Mouse (Mus musculus) liver, postnatal 0 days (tissue): Measurements from ENCODE around the gene Zfp950. TPM values are rescaled to one million over a fixed set of nuclear protein-coding genes. Genes with fewer than 3 reads are reported as not detected.

Experiments used
- ATAC-seq: fragments of 200-750 bp; cut with Nextera tagmentation; 2 replicates; pipeline ENCODE4 v1.8.0; 2017; ENCODE audit warnings: mild to moderate bottlenecking, moderate library complexity
- DNase-seq: peaks from one replicate; pipeline ENCODE4 v3.0.0-alpha.2; 2016
- H3K27ac ChIP-seq: fragments of 300-500 bp; sonication (generic); 2 replicates; pipeline ENCODE4 v1.5.1; 2014; ENCODE audit warnings: antibody characterized with exemption, moderate library complexity, mild to moderate bottlenecking, low read depth
- H3K27me3 ChIP-seq: fragments of 300-500 bp; sonication (generic); 2 replicates; pipeline ENCODE4 v1.6.1; 2014; ENCODE audit warnings: low read length, control low read depth, mixed read lengths; ENCODE audit not compliant: insufficient read depth
- H3K36me3 ChIP-seq: fragments of 300-500 bp; sonication (generic); replicated peaks from 2 replicates; pipeline ENCODE4 v1.6.1; 2014; ENCODE audit warnings: mild to moderate bottlenecking, control low read depth, low read length, moderate library complexity, mixed read lengths; ENCODE audit not compliant: insufficient read depth
- H3K4me1 ChIP-seq: fragments of 300-500 bp; sonication (generic); 2 replicates; pipeline ENCODE4 v1.6.1; 2014; ENCODE audit warnings: antibody characterized with exemption, mild to moderate bottlenecking, control low read depth; ENCODE audit not compliant: insufficient read depth
- H3K4me2 ChIP-seq: fragments of 300-500 bp; sonication (generic); 2 replicates; pipeline ENCODE4 v1.6.1; 2014; ENCODE audit warnings: low read depth, mild to moderate bottlenecking, low read length, moderate library complexity, mixed read lengths
- H3K4me3 ChIP-seq: fragments of 300-500 bp; sonication (generic); 2 replicates; pipeline ENCODE4 v1.5.1; 2014; ENCODE audit warnings: low read depth, low read length
- H3K9ac ChIP-seq: fragments of 300-500 bp; sonication (generic); replicated peaks from 2 replicates; pipeline ENCODE4 v1.6.1; 2014; ENCODE audit warnings: mild to moderate bottlenecking, moderate library complexity
- H3K9me3 ChIP-seq: fragments of 300-500 bp; sonication (generic); 2 replicates; pipeline ENCODE4 v1.6.1; 2016; ENCODE audit warnings: mild to moderate bottlenecking, control low read depth, low read length, mixed read lengths
- CTCF ChIP-seq: sonication (generic); IDR thresholded peaks from 2 replicates; pipeline ENCODE4 v1.5.1; 2016; ENCODE audit warnings: antibody characterized with exemption, low read depth
- EP300 ChIP-seq: IDR thresholded peaks from 2 replicates; pipeline ENCODE4 v1.6.1; 2016; ENCODE audit warnings: antibody characterized with exemption, low read depth, mild to moderate bottlenecking
- WGBS: fragments of 180-500 bp; shearing (Covaris S2); extraction: QIAGEN DNeasy Blood & Tissue Kit; methylation state at CpG from one replicate; pipeline ENCODE4 v1.1.7; 2014; ENCODE audit not compliant: insufficient replicate concordance; 5-methylcytosine and 5-hydroxymethylcytosine counted together
- polyA plus RNA-seq: library from polyadenylated mRNA; unstranded; fragments of >200 nt; fragmentation: Nextera tagmentation; extraction: Ambion mirVana; gene quantifications from 2 replicates; pipeline ENCODE4 v1.2.1, GENCODE M21; 2015

Gene Zfp950
- polyA plus RNA-seq, 1 experiment from 2014 or later: 10.8 TPM

GRCm38 (mm10) chr19:61065011-61065410, 75.6 kb downstream of the Zfp950 start:
- H3K27me3 ChIP-seq: no peaks in the 10 kb centered on the region
- no peaks in the 10 kb centered on the region for H3K9me3 ChIP-seq
- H3K4me2 ChIP-seq: no peak overlapping the region
- H3K36me3 ChIP-seq: no peaks in the 10 kb centered on the region
- TF ChIP-seq CTCF: peak; percentile 30; the same call in 1 of the 2 replicates
- no peak for TF ChIP-seq EP300
- no peak for ATAC-seq
- H3K4me3 ChIP-seq: no peak overlapping the region
- WGBS: 67% methylated on average over 1 of the region's 1 CpGs
- H3K27ac ChIP-seq: no peak overlapping the region
- no peaks in the 10 kb centered on the region; the same call in 1 of the 2 replicates for H3K4me1 ChIP-seq
- H3K9ac ChIP-seq: no peak overlapping the region
- DNase-seq: no peak

DNA sequence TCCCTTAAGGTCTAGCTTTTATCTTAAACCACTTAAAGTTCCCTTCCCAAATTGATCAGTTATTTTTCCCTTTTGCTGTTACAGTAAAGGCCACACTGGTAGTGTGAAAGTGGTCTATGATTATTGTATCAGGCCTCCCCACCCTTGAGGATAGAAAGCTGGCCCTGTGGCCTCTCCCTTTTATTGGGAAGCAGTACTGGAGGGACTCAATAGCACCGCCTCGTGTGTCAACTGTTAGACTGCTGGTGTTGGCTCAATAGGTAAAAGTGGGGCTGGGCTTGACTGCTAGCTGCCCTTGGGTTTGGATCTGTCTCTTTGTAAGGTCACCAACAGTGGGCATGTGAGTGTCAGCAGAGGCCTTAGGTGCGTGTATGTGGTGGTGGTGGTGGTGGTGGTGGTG, 76.3 kb downstream of the Zfp950 start:
- WGBS: 80% methylated on average over 3 of the region's 3 CpGs
- no peak for DNase-seq
- no peak overlapping the region for H3K9ac ChIP-seq

GRCm38 (mm10) chr19:61057581-61057980, 83.1 kb downstream of the Zfp950 start:
- Histone ChIP-seq H3K4me3 (no peak overlapping the region), H3K9me3 (no peaks in the 10 kb centered on the region), H3K36me3 (no peaks in the 10 kb centered on the region), H3K27me3 (no peaks in the 10 kb centered on the region), H3K27ac (peak overlapping the region; percentile 12; the same call in 1 of the 2 replicates), H3K9ac (no peak overlapping the region), H3K4me1 (peaks cover 6% of the 10 kb centered on the region; the same call in 1 of the 2 replicates), H3K4me2 (no peak overlapping the region)
- TF ChIP-seq EP300 (no peak), CTCF (no peak)
- WGBS: 53% methylated on average over 3 of the region's 3 CpGs
- ATAC-seq (peak; percentile 54), DNase-seq (peak; percentile 22)

More for the DNA sequence above, 76.3 kb downstream of the Zfp950 start:
- H3K9me3 ChIP-seq: no peaks in the 10 kb centered on the region
- no peaks in the 10 kb centered on the region for H3K36me3 ChIP-seq
- no peaks in the 10 kb centered on the region; the same call in 1 of the 2 replicates for H3K4me1 ChIP-seq
- no peak for ATAC-seq
- H3K4me3 ChIP-seq: no peak overlapping the region
- H3K27ac ChIP-seq: no peak overlapping the region
- no peak for TF ChIP-seq CTCF
- TF ChIP-seq EP300: no peak
- no peak overlapping the region for H3K4me2 ChIP-seq
- no peaks in the 10 kb centered on the region for H3K27me3 ChIP-seq

DNA sequence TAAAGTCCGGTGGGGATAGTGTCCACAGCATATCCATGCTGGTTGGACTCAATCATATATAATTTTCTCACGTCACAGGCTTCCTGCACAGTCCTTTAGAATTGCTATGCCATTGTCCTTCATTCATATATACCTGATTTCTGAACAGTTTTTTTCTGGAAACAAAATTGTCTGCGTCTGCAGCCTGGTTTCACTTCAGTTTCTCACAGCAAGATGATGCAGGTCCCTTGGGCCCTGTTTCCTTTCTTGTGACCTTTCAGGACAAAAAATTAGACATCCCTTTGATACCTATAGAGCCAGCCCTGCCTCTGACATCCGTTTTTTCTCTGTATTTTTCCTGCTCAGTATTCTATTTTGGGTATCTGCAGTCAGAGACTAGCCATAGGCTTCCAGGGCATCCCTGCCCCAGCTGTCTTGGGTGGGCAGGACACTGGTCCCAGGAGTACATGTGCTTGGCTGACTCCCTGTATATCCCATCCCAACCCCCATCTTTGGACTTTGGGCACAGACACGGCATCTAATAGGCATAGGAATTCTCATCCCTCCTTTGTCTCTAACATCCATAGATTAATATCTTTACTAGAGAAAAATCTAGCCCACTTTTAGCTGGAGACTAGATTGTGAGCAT, 83.7 kb downstream of the Zfp950 start:
- ATAC-seq (no peak), DNase-seq (no peak)
- no peak overlapping the region for H3K9ac ChIP-seq
- 50% methylated on average over 5 of the region's 5 CpGs for WGBS
- H3K9me3 ChIP-seq: no peaks in the 10 kb centered on the region
- no peak overlapping the region for H3K4me2 ChIP-seq
- TF ChIP-seq CTCF (no peak), EP300 (no peak)
- H3K36me3 ChIP-seq: no peaks in the 10 kb centered on the region
- H3K27me3 ChIP-seq: no peaks in the 10 kb centered on the region
- 0 out of 2 replicates have a peak overlapping the region, but pooled peaks have one; percentile 12 for H3K27ac ChIP-seq
- H3K4me1 ChIP-seq: peaks cover 6% of the 10 kb centered on the region; the same call in 1 of the 2 replicates
- H3K4me3 ChIP-seq: no peak overlapping the region

DNA sequence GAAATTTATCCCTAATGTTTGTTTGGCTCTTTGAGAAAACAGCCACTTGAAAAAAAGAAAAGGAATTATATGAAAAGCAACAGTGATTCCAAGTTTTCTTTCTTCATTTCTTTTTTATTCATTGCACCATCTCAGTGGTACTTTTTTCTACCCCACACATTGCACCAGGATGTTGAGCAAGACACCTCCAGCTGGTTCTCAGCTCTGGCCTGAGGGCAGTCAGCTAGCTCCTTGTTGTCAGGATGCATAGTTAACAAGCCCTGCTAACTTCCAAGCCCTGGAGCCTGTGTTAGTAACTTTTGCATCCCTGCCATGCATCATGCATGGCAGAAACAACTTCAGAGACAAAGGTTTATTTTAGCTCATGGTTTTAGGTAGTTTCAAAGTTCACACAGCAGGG, 87.9 kb downstream of the Zfp950 start:
- no peaks in the 10 kb centered on the region for H3K27me3 ChIP-seq
- H3K27ac ChIP-seq: no peak overlapping the region
- TF ChIP-seq EP300: no peak
- no peak for TF ChIP-seq CTCF
- H3K4me1 ChIP-seq: peaks cover 4% of the 10 kb centered on the region; the same call in 1 of the 2 replicates
- H3K9me3 ChIP-seq: no peaks in the 10 kb centered on the region
- ATAC-seq: no peak
- no peaks in the 10 kb centered on the region for H3K36me3 ChIP-seq
- DNase-seq: no peak
- H3K9ac ChIP-seq: no peak overlapping the region
- no peak overlapping the region for H3K4me3 ChIP-seq
- no peak overlapping the region for H3K4me2 ChIP-seq

GRCm38 (mm10) chr19:61052008-61052407, 88.6 kb downstream of the Zfp950 start:
- Histone ChIP-seq H3K9me3 (no peaks in the 10 kb centered on the region), H3K27ac (no peak overlapping the region), H3K36me3 (no peaks in the 10 kb centered on the region), H3K4me3 (no peak overlapping the region), H3K27me3 (no peaks in the 10 kb centered on the region), H3K4me1 (0 out of 2 replicates have a peak, but pooled peaks cover 1% of the 10 kb centered on the region), H3K4me2 (no peak overlapping the region), H3K9ac (no peak overlapping the region)
- DNase-seq: no peak
- ATAC-seq: no peak
- TF ChIP-seq EP300: no peak
- TF ChIP-seq CTCF: no peak
